27 mouse cellular contexts compared by ENCODE assay signal in the genomic region with DNA sequence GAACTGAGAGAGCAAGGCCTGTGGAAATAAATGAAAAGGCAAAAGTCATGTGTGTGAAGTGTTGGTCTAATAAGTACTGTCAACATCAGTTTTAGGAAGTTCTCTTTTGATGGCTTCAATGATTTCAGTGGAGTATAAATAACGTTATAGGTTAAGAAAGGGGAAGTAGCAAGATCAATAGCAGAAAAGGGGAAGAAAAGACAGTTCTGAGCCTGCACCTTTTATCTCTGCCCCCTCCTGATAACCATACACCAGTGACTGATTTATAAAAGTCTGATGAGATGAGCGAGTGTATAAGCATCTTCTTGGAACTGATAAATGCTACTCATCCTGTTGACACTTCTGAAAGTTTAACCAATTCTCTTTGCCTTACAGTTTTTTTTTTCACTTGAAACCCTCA.
"Had no signal": no experiment of that assay in that cellular context is flagged by ENCODE, and none has a peak within 500 bp of the region (broad histone marks: within the 10 kb centered on the region; RNA-seq: fewer than 3 reads in every experiment).

No protein-coding gene starts in this region.

- H3K4me1 ChIP-seq: heart, embryonic 10.5 days; heart, embryonic 12.5 days; hindbrain, embryonic 10.5 days; hindbrain, embryonic 12.5 days; intestine, embryonic 15.5 days; limb, embryonic 10.5 days; limb, embryonic 12.5 days; liver, embryonic 13.5 days had no signal

- H3K4me3 ChIP-seq: gastrocnemius, adult 2 months; heart, embryonic 10.5 days; heart, embryonic 12.5 days; hindbrain, embryonic 10.5 days; hindbrain, embryonic 12.5 days; intestine, embryonic 15.5 days; layer of hippocampus, adult 2 months; left cerebral cortex, adult 2 months; limb, embryonic 10.5 days; limb, embryonic 12.5 days; liver, embryonic 13.5 days had no signal

- H3K36me3 ChIP-seq: heart, embryonic 10.5 days; heart, embryonic 12.5 days; intestine, embryonic 15.5 days; limb, embryonic 10.5 days; limb, embryonic 12.5 days; liver, embryonic 13.5 days had no signal

- H3K9me3 ChIP-seq: heart, embryonic 10.5 days; heart, embryonic 12.5 days; hindbrain, embryonic 10.5 days; hindbrain, embryonic 12.5 days; intestine, embryonic 15.5 days; limb, embryonic 10.5 days; limb, embryonic 12.5 days; liver, embryonic 13.5 days had no signal

- DNase-seq: gastrocnemius, adult 2 months; gastrocnemius, postnatal 10 days; gastrocnemius, postnatal 25 days; heart, adult 18-20 months; heart, postnatal 10 days; heart, postnatal 4 days; kidney, adult 18-20 months; kidney, adult 8-10 months; kidney, postnatal 10 days; kidney, postnatal 25 days; kidney, postnatal 4 days; liver; liver, embryonic 13.5 days had no signal

- ATAC-seq: hindbrain, embryonic 16.5 days; inflammation-experienced regulatory T-cells, adult 6 months; intestine, embryonic 15.5 days; intestine, postnatal 0 days had no signal

- H3K27me3 ChIP-seq: heart, embryonic 12.5 days; hindbrain, embryonic 12.5 days; intestine, embryonic 15.5 days; limb, embryonic 12.5 days; liver, embryonic 13.5 days had no signal

- H3K9ac ChIP-seq: heart, embryonic 12.5 days; hindbrain, embryonic 12.5 days; hindbrain, embryonic 14.5 days; intestine, embryonic 15.5 days; limb, embryonic 12.5 days; liver, embryonic 13.5 days had no signal

- H3K27ac ChIP-seq: gastrocnemius, adult 2 months; heart, embryonic 10.5 days; hindbrain, embryonic 10.5 days; hindbrain, embryonic 12.5 days; hindbrain, embryonic 14.5 days; intestine, embryonic 15.5 days; layer of hippocampus, adult 2 months; left cerebral cortex, adult 2 months; limb, embryonic 10.5 days; limb, embryonic 12.5 days; liver, embryonic 13.5 days had no signal

- H3K4me2 ChIP-seq: heart, embryonic 12.5 days; hindbrain, embryonic 12.5 days; hindbrain, embryonic 14.5 days; intestine, embryonic 15.5 days; limb, embryonic 12.5 days; liver, embryonic 11.5 days; liver, embryonic 13.5 days had no signal
